Mouse (Mus musculus): ENCODE data around the gene Gm20498.
"Not testable (repeated sequence)": the region's sequence is repeated elsewhere in the genome, so short reads cannot be mapped to it uniquely, and the experiment has no call there.

The Gm20498 gene

GRCm38 (mm10) chr12:81532316-81533028 lies at the start of gene Gm20498, which contains the start of gene Synj2bp:
Gene Gm20498 (minus strand): TSS chr12:81532905.
Gene Synj2bp (minus strand): TSS chr12:81532911.
- DNase-seq (ENCODE audit: low spot score): peak; percentile 94

GRCm38 (mm10) chr12:81568374-81568773 lies 35.7 kb upstream of the Gm20498 start, which contains the start of gene Adam21:
Gene Adam21 (minus strand): TSS chr12:81568474.
- no peak for DNase-seq (ENCODE audit: low spot score)

GRCm38 (mm10) chr12:81567931-81568330 lies 35.2 kb upstream of the Gm20498 start:
- no peak for DNase-seq (ENCODE audit: low spot score)

- DNase-seq (ENCODE audit: low spot score): no peak
Observed at GRCm38 (mm10) chr12:81564173-81564572, 31.5 kb upstream of the Gm20498 start.

GRCm38 (mm10) chr12:81549286-81549685 lies 16.6 kb upstream of the Gm20498 start:
- DNase-seq (ENCODE audit: low spot score): no peak

- DNase-seq (ENCODE audit: low spot score): no peak
Observed at GRCm38 (mm10) chr12:81547163-81547562, 14.5 kb upstream of the Gm20498 start.

GRCm38 (mm10) chr12:81533029-81533419 lies 319 bp upstream of the Gm20498 start:
- DNase-seq (ENCODE audit: low spot score): no peak

GRCm38 (mm10) chr12:81530587-81530986 lies 2.1 kb downstream of the Gm20498 start:
- DNase-seq (ENCODE audit: low spot score): not testable (repeated sequence)

GRCm38 (mm10) chr12:81496906-81497305 lies 35.8 kb downstream of the Gm20498 start:
- DNase-seq (ENCODE audit: low spot score): not testable (repeated sequence)

GRCm38 (mm10) chr12:81490491-81490890 lies 42.2 kb downstream of the Gm20498 start:
- DNase-seq (ENCODE audit: low spot score): no peak

GRCm38 (mm10) chr12:81485311-81485710 lies 47.4 kb downstream of the Gm20498 start:
- DNase-seq (ENCODE audit: low spot score): no peak

- peak; percentile 94 for DNase-seq (ENCODE audit: low spot score)
Observed at GRCm38 (mm10) chr12:81484727-81485191, 47.9 kb downstream of the Gm20498 start, which contains the start of gene Cox16. Gene Cox16 (minus strand): TSS chr12:81485127.

- DNase-seq (ENCODE audit: low spot score): peak; percentile 27
Observed at GRCm38 (mm10) chr12:81484212-81484611, 48.5 kb downstream of the Gm20498 start.

GRCm38 (mm10) chr12:81483656-81484055 lies 49.0 kb downstream of the Gm20498 start:
- DNase-seq (ENCODE audit: low spot score): peak; percentile 80

- not testable (repeated sequence) for DNase-seq (ENCODE audit: low spot score)
Observed at GRCm38 (mm10) chr12:81459051-81459450, 73.7 kb downstream of the Gm20498 start.

GRCm38 (mm10) chr12:81438985-81439384 lies 93.7 kb downstream of the Gm20498 start:
- not testable (repeated sequence) for DNase-seq (ENCODE audit: low spot score)

- DNase-seq (ENCODE audit: low spot score): not testable (repeated sequence)
Observed at GRCm38 (mm10) chr12:81434778-81435177, 97.9 kb downstream of the Gm20498 start.

- DNase-seq (ENCODE audit: low spot score): no peak
Observed at GRCm38 (mm10) chr12:81421846-81422245, 110.9 kb downstream of the Gm20498 start, which contains the start of gene Adam4. Gene Adam4 (minus strand): TSS chr12:81421946.

GRCm38 (mm10) chr12:81413211-81413610 lies 119.5 kb downstream of the Gm20498 start:
- DNase-seq (ENCODE audit: low spot score): no peak

GRCm38 (mm10) chr12:81408966-81409365 lies 123.7 kb downstream of the Gm20498 start:
- DNase-seq (ENCODE audit: low spot score): no peak

GRCm38 (mm10) chr12:81402187-81402586 lies 130.5 kb downstream of the Gm20498 start:
- peak; percentile 83 for DNase-seq (ENCODE audit: low spot score)

GRCm38 (mm10) chr12:81379364-81379763 lies 153.3 kb downstream of the Gm20498 start, which contains the start of gene Gm4787:
Gene Gm4787 (minus strand): TSS chr12:81379464.
- not testable (repeated sequence) for DNase-seq (ENCODE audit: low spot score)

GRCm38 (mm10) chr12:81333841-81334240 lies 198.9 kb downstream of the Gm20498 start:
- DNase-seq (ENCODE audit: low spot score): no peak
